Mouse (Mus musculus) midbrain, embryonic 11.5 days (tissue): ENCODE results near the gene Htra3. TPM values are rescaled to one million over a fixed set of nuclear protein-coding genes. Genes with fewer than 3 reads are reported as not detected.

Experiments
- ATAC-seq: fragments of 200-750 bp; cut with Nextera tagmentation; 2 replicates; pipeline ENCODE4 v1.8.0; 2017; ENCODE audit warnings: moderate TSS enrichment, moderate library complexity; ENCODE audit not compliant: low FRiP score
- DNase-seq: peaks from one replicate; pipeline ENCODE4 v3.0.0; 2015; ENCODE audit warnings: low spot score; ENCODE audit errors: missing footprints
- H3K27ac ChIP-seq: fragments of 300-500 bp; sonication (generic); 2 replicates; pipeline ENCODE4 v1.5.1; 2014; ENCODE audit warnings: low read depth, low read length
- H3K27me3 ChIP-seq: fragments of 300-500 bp; sonication (generic); 2 replicates; pipeline ENCODE4 v1.6.1; 2014; ENCODE audit warnings: mild to moderate bottlenecking, low read length, moderate library complexity, mixed read lengths; ENCODE audit not compliant: control insufficient read depth, insufficient read depth
- H3K36me3 ChIP-seq: fragments of 300-500 bp; sonication (generic); 2 replicates; pipeline ENCODE4 v1.6.1; 2014; ENCODE audit warnings: mild to moderate bottlenecking, low read length, moderate library complexity, mixed read lengths; ENCODE audit not compliant: control insufficient read depth, insufficient read depth
- H3K4me1 ChIP-seq: fragments of 300-500 bp; sonication (generic); 2 replicates; pipeline ENCODE4 v1.6.1; 2014; ENCODE audit warnings: low read length; ENCODE audit not compliant: control insufficient read depth, insufficient read depth
- H3K4me2 ChIP-seq: fragments of 300-500 bp; sonication (generic); 2 replicates; pipeline ENCODE4 v1.6.1; 2014; ENCODE audit warnings: mild to moderate bottlenecking, moderate library complexity
- H3K4me3 ChIP-seq: fragments of 300-500 bp; sonication (generic); 2 replicates; pipeline ENCODE4 v1.5.1; 2014; ENCODE audit warnings: low read depth, low read length
- H3K9ac ChIP-seq: fragments of 300-500 bp; sonication (generic); 2 replicates; pipeline ENCODE4 v1.6.1; 2014; ENCODE audit warnings: low read length
- H3K9me3 ChIP-seq: fragments of 300-500 bp; sonication (generic); 2 replicates; pipeline ENCODE4 v1.6.1; 2016; ENCODE audit warnings: low read length; ENCODE audit not compliant: control insufficient read depth
- WGBS: fragments of 180-500 bp; shearing (Covaris S2); extraction: QIAGEN DNeasy Blood & Tissue Kit; methylation state at CpG from one replicate; pipeline ENCODE4 v1.1.7; 2014; 5-methylcytosine and 5-hydroxymethylcytosine counted together
- polyA plus RNA-seq: library from polyadenylated mRNA; unstranded; fragments of >200 nt; fragmentation: Nextera tagmentation; extraction: Ambion mirVana; gene quantifications from 2 replicates; pipeline ENCODE4 v1.2.1, GENCODE M21; 2014

Gene Htra3
- polyA plus RNA-seq, 1 experiment from 2014 or later, result 7.6 TPM

DNA sequence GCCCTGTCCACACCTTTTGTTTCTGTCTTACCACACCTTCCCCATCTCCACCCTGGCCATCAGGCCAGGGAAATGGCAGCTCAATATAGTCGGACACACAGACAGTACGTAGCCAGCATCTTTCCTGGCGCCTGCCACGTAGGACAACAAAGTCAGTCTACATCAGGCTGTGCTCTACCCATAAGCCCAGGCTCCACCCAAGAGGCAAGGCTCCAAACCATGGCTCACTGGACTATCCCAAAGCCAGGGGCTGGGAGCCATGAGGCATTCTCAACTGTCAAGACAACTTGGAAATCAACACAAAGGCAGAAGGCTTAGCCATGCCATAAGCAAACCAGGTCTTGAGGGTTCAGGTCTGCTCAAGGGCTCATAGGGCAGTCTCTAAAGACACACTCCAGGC is 24.2 kb upstream of the Htra3 start:
- WGBS, result 89% methylated on average over 4 of the region's 4 CpGs

DNA sequence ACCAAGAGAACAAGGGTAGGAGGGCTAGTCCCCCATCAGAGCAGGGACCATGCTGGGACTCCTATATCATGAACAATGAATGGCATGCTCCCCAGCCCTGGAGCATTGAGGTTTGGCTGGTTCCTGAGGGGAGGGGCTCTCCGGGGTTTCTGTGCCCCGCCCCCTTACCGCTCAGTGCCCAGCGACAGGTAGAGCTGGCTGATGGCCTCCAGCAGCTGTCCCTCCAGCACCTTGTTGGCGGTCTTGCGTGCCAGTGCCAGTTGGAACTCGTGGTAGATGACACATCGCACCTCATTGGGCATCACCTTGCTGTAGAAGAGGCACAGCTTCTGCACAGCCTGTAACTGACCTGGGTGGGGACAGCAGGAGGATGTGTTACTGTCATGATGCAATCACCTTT is 23.6 kb upstream of the Htra3 start:
- Histone ChIP-seq H3K4me3 (no peak overlapping the region), H3K4me2 (no peak overlapping the region), H3K9me3 (no peaks in the 10 kb centered on the region), H3K27me3 (no peaks in the 10 kb centered on the region), H3K9ac (no peak overlapping the region), H3K36me3 (no peaks in the 10 kb centered on the region), H3K27ac (no peak overlapping the region), H3K4me1 (no peaks in the 10 kb centered on the region)
- ATAC-seq (no peak), DNase-seq (no peak)
- WGBS, result 85% methylated on average over 8 of the region's 8 CpGs

More for the DNA sequence above, 24.2 kb upstream of the Htra3 start:
- H3K4me2 ChIP-seq, result no peak overlapping the region
- H3K9me3 ChIP-seq, result no peaks in the 10 kb centered on the region
- DNase-seq (no peak), ATAC-seq (no peak)
- no peak overlapping the region for H3K27ac ChIP-seq
- no peaks in the 10 kb centered on the region for H3K4me1 ChIP-seq
- no peaks in the 10 kb centered on the region for H3K27me3 ChIP-seq
- no peak overlapping the region for H3K4me3 ChIP-seq
- H3K9ac ChIP-seq, result no peak overlapping the region
- no peaks in the 10 kb centered on the region for H3K36me3 ChIP-seq

DNA sequence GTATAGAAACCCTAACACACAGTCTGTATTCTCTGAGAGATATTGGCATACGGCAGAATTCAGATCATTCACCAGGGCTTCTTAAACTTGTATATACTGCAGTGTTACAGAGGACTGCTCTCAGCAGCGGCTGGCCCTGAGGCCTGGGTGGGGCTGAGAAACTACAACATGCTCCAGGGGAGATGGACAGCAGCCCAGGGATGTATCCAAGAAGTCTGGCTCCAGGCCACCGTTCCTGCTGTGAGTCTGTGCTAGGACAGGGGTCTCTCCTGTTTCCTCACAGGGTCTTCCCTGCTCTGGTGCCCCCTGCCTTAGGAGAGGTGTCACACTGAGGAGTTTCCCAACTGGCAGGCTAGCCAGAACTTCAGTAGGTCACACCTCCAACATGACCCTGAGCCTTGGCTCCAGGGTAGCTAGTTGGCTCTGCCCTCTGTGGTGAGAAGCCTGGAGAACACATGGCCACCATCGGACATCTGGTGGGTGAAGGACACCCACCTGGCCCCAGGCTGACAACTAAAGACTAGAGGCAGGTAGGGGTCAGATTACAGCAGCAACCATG is 23.1 kb upstream of the Htra3 start:
- peak; percentile 47 for DNase-seq
- Histone ChIP-seq H3K27me3 (no peaks in the 10 kb centered on the region), H3K36me3 (no peaks in the 10 kb centered on the region), H3K9ac (no peak overlapping the region), H3K9me3 (no peaks in the 10 kb centered on the region), H3K27ac (no peak overlapping the region), H3K4me1 (no peaks in the 10 kb centered on the region), H3K4me3 (no peak overlapping the region), H3K4me2 (no peak overlapping the region)
- 90% methylated on average over 4 of the region's 4 CpGs for WGBS
- no peak for ATAC-seq

DNA sequence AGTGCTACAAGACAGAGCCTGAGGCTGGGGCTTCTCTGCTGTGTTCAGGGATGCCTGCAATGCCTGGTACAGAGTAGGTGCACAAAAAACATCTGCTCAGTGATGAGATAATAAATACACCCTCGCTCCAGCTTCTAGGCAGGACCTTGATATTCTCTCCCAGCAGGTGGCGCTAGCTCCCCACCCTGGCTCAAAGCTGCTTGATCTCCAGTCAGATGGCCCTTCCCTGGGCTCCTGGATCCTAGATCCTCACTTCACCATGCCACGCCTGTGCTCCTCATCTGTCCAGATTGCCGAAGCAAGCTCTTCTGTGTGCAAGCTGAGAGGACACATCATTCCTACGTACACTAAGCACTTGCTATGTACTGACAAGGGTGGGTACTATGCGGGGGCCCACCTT is 21.5 kb upstream of the Htra3 start:
- Histone ChIP-seq H3K4me3 (no peak overlapping the region), H3K4me1 (no peaks in the 10 kb centered on the region), H3K27me3 (no peaks in the 10 kb centered on the region; the same call in 1 of the 2 replicates), H3K36me3 (no peaks in the 10 kb centered on the region), H3K9ac (no peak overlapping the region), H3K4me2 (no peak overlapping the region), H3K9me3 (no peaks in the 10 kb centered on the region), H3K27ac (no peak overlapping the region)
- DNase-seq (peak; percentile 94), ATAC-seq (no peak)
- 51% methylated on average over 6 of the region's 6 CpGs for WGBS

DNA sequence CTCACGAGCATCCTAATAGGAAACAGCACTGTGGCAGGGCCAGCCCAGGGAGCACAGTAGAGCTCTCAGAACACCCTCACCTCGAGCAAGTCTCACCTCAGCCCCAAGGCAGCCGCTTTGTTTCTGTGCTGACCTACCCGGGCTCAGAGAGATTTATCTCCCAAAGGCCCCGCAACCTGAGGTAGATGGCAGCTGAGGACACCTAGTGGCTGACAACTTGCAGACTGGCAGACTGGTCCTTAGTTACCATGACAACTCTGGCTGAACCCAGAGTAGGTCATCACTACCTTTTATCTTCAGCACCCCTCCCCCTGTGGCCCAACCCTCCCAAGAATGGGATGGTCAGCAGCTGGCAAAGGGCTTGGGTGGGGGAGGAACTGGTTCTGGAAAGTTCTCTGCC is 16.2 kb upstream of the Htra3 start:
- no peak for ATAC-seq
- WGBS, result 31% methylated on average over 5 of the region's 5 CpGs

DNA sequence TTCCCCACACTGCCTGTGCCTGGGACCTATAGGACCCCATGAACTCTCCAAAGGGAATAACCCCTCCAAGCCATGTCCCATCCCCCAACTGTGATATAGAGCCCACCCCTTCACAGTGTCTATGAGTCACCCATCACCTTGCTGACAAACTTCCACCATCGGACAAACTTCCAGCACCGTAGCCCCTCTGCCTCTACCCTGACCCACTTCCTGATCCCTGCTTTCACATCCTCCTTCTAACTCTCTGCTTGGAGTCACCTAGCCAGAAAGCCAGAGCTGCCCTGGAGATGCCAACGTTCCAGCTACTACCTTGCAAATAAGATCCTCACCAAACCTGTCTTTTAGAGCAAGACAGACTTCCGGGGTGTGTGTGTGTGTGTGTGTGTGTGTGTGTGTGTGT is 14.1 kb upstream of the Htra3 start:
- Histone ChIP-seq H3K27ac (no peak overlapping the region), H3K4me3 (no peak overlapping the region), H3K27me3 (no peaks in the 10 kb centered on the region; the same call in 1 of the 2 replicates), H3K9ac (no peak overlapping the region), H3K9me3 (no peaks in the 10 kb centered on the region), H3K4me1 (no peaks in the 10 kb centered on the region), H3K36me3 (no peaks in the 10 kb centered on the region), H3K4me2 (no peak overlapping the region)
- ATAC-seq (no peak), DNase-seq (no peak)
- WGBS, result 89% methylated on average over 4 of the region's 4 CpGs

More for the DNA sequence above, 16.2 kb upstream of the Htra3 start:
- H3K27ac ChIP-seq, result no peak overlapping the region
- H3K36me3 ChIP-seq, result no peaks in the 10 kb centered on the region
- no peaks in the 10 kb centered on the region; the same call in 1 of the 2 replicates for H3K27me3 ChIP-seq
- DNase-seq, result no peak
- no peak overlapping the region for H3K4me3 ChIP-seq
- H3K9me3 ChIP-seq, result no peaks in the 10 kb centered on the region
- no peaks in the 10 kb centered on the region for H3K4me1 ChIP-seq
- H3K4me2 ChIP-seq, result no peak overlapping the region
- H3K9ac ChIP-seq, result no peak overlapping the region

DNA sequence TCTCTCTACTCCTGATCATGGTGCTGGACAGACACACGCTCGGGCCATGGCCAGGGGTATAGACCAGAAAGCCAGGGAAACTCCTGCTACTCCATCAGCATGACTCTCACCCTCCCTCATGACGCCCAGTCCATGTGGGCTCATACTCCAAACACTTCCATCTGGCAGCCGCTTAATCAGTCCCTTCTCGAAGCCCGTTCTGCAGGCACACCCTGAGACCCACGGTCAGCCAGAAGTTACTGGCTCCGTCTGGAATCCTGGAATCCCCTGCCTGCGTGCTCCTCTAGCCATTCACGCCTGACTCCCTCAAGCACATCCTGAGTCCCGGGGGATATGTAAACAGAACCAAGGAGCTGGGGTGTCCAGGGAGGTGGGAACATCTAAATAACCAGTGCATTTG is 11.7 kb upstream of the Htra3 start:
- H3K27me3 ChIP-seq, result no peaks in the 10 kb centered on the region
- H3K9me3 ChIP-seq, result no peaks in the 10 kb centered on the region
- H3K9ac ChIP-seq, result no peak overlapping the region
- no peak for DNase-seq
- H3K36me3 ChIP-seq, result no peaks in the 10 kb centered on the region
- H3K27ac ChIP-seq, result no peak overlapping the region
- ATAC-seq, result no peak
- H3K4me2 ChIP-seq, result no peak overlapping the region
- H3K4me3 ChIP-seq, result no peak overlapping the region
- H3K4me1 ChIP-seq, result no peaks in the 10 kb centered on the region
- 71% methylated on average over 11 of the region's 11 CpGs for WGBS

DNA sequence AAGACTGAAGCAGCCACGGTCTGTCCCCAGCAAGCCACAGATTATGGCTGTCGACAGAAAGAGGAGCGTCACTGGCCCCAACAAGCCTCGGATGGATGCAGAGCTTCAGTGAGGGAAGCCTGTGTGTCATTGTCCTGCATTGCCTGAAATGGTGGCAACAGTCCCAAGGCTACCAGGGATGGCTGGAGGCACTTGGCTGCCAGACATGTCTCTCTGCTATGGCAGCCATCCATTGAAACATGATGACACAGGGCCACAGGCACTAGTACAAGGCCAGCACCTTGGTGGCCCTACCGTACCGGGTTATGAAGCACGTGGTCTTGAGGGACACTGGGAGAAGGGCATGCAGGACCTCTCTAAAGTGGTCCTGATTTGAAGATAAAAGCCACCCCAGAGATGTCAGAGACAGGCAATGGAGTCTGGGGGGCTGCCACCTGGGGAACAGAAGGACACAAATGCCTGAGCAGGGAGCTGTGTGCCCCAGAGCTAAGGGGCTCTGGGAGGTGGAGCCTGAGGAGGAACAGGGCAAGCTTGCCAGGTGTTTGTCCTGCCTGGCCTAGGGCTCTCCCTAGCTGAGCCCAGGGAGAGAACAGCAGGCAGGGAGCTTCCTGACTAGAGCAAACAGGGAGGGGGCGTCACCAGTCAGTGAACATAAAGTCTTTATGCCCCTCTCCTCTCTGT is 11.0 kb upstream of the Htra3 start:
- WGBS, result 82% methylated on average over 8 of the region's 8 CpGs

DNA sequence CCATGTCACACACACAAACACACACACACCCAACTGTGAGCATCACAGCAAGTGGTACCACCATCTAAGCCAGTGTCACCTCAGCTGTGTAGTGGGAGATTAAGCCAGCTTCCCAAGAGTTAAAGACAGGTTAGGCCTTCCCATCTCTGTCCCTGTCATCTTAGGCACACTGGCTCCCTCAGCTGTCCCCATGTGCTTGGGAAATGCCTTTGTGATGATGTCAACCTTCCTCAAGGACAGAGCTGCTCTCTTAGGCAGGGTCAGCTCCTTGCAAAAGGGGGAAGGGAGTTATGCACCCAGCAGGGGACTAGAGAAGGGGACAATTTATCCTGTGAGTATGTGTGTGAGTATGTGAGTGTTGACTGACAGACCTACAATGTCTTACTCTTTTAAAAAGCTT is 9.8 kb upstream of the Htra3 start:
- no peak overlapping the region for H3K27ac ChIP-seq
- no peak overlapping the region for H3K9ac ChIP-seq
- DNase-seq, result no peak
- no peak overlapping the region for H3K4me3 ChIP-seq
- H3K36me3 ChIP-seq, result no peaks in the 10 kb centered on the region
- H3K27me3 ChIP-seq, result no peaks in the 10 kb centered on the region
- no peak for ATAC-seq
- H3K4me1 ChIP-seq, result no peaks in the 10 kb centered on the region
- H3K9me3 ChIP-seq, result no peaks in the 10 kb centered on the region
- no peak overlapping the region for H3K4me2 ChIP-seq

More for the DNA sequence above, 11.0 kb upstream of the Htra3 start:
- DNase-seq (no peak), ATAC-seq (no peak)
- H3K4me2 ChIP-seq, result no peak overlapping the region
- no peaks in the 10 kb centered on the region for H3K27me3 ChIP-seq
- H3K4me1 ChIP-seq, result no peaks in the 10 kb centered on the region
- H3K9ac ChIP-seq, result no peak overlapping the region
- H3K36me3 ChIP-seq, result no peaks in the 10 kb centered on the region
- no peaks in the 10 kb centered on the region for H3K9me3 ChIP-seq
- no peak overlapping the region for H3K27ac ChIP-seq
- H3K4me3 ChIP-seq, result no peak overlapping the region
